Mouse (Mus musculus): ENCODE measurements around the gene Mmab. TPM values are rescaled to one million over a fixed set of nuclear protein-coding genes. Genes with fewer than 3 reads are reported as not detected.

The Mmab gene
- polyA plus RNA-seq, 1 experiment: 13.5 TPM

- no peaks in the 10 kb centered on the region for H3K4me1 ChIP-seq (replicated peaks; ENCODE audit: control insufficient read depth, insufficient read depth, low read length)
- no peak overlapping the region for H3K27ac ChIP-seq (ENCODE audit: control insufficient read depth, insufficient read depth, low read length)
- H3K4me3 ChIP-seq (ENCODE audit: control insufficient read depth, insufficient read depth, low read length): no peak overlapping the region
- no peak for DNase-seq
- no peaks in the 10 kb centered on the region for H3K27me3 ChIP-seq (ENCODE audit: control insufficient read depth, insufficient read depth, low read length)
- 95% methylated on average over 23 of the region's 23 CpGs for WGBS
- TF ChIP-seq POLR2A (IDR thresholded peaks at IDR 0.05; ENCODE audit: control insufficient read depth, extremely low read depth, insufficient read depth, low read length, poor library complexity) (no peak), CTCF (IDR thresholded peaks at IDR 0.05; ENCODE audit: borderline replicate concordance, control insufficient read depth, extremely low read depth, insufficient read depth, low read length, poor library complexity) (no peak)
- H3K36me3 ChIP-seq (ENCODE audit: control insufficient read depth, insufficient read depth, low read length): peaks cover 93% of the 10 kb centered on the region
These were observed 31.4 kb downstream of the Mmab start for GRCm38 (mm10) chr5:114412361-114412998.

DNA sequence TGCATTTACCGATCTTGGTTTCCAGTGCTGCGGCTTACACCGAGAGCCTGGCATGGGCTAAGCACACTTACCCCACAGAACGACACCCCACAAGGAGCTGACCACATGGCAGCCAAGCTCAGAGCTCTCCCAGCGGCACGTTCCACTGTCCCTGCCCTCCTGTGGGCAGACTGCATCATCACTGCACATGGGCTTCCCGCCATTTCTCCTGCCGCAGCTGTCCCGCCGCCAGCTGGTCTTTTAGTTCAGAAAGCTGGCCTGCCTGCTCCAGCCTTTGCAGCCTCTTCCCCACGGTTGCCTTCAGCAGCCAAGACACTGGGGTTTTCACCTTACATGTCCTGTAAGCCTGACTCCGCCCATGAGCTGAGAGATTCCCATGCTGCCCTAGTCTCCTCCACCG is 33.4 kb downstream of the Mmab start:
- TF ChIP-seq POLR2A (IDR thresholded peaks at IDR 0.05; ENCODE audit: control insufficient read depth, extremely low read depth, insufficient read depth, low read length, poor library complexity): no peak
- no peak for TF ChIP-seq CTCF (IDR thresholded peaks at IDR 0.05; ENCODE audit: borderline replicate concordance, control insufficient read depth, extremely low read depth, insufficient read depth, low read length, poor library complexity)
- Histone ChIP-seq H3K36me3 (ENCODE audit: control insufficient read depth, insufficient read depth, low read length) (peaks cover 94% of the 10 kb centered on the region), H3K27me3 (ENCODE audit: control insufficient read depth, insufficient read depth, low read length) (no peaks in the 10 kb centered on the region), H3K27ac (ENCODE audit: control insufficient read depth, insufficient read depth, low read length) (no peak overlapping the region), H3K4me3 (ENCODE audit: control insufficient read depth, insufficient read depth, low read length) (no peak overlapping the region), H3K4me1 (replicated peaks; ENCODE audit: control insufficient read depth, insufficient read depth, low read length) (no peaks in the 10 kb centered on the region)
- 96% methylated on average over 13 of the region's 13 CpGs for WGBS
- DNase-seq: no peak

DNA sequence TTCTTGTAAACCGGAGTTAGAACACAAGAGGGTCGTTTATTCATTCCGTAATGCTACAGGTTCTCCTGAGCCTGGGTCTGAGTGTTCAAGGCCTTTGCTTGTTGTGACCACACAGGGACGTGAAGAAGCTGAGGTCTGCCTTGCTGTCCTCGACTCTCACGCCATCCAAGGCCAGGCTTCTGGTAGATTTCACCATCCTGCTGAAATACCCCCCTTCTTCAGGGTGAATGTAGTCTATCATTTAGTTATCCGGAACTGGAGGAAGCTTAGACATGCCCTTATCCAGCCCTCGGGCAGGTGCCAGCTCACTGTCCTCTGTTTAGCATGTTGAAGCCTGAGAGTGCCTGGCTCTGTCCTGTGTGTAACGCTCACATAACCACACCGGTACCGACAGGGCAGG is 35.0 kb downstream of the Mmab start:
- no peak for DNase-seq
- no peaks in the 10 kb centered on the region for H3K27me3 ChIP-seq (ENCODE audit: control insufficient read depth, insufficient read depth, low read length)
- no peaks in the 10 kb centered on the region for H3K4me1 ChIP-seq (replicated peaks; ENCODE audit: control insufficient read depth, insufficient read depth, low read length)
- no peak for TF ChIP-seq CTCF (IDR thresholded peaks at IDR 0.05; ENCODE audit: borderline replicate concordance, control insufficient read depth, extremely low read depth, insufficient read depth, low read length, poor library complexity)
- WGBS: 97% methylated on average over 11 of the region's 11 CpGs
- no peak overlapping the region for H3K4me3 ChIP-seq (ENCODE audit: control insufficient read depth, insufficient read depth, low read length)
- no peak overlapping the region for H3K27ac ChIP-seq (ENCODE audit: control insufficient read depth, insufficient read depth, low read length)
- H3K36me3 ChIP-seq (ENCODE audit: control insufficient read depth, insufficient read depth, low read length): peaks cover 95% of the 10 kb centered on the region

GRCm38 (mm10) chr5:114407810-114408209 is 36.0 kb downstream of the Mmab start:
- DNase-seq: no peak

DNA sequence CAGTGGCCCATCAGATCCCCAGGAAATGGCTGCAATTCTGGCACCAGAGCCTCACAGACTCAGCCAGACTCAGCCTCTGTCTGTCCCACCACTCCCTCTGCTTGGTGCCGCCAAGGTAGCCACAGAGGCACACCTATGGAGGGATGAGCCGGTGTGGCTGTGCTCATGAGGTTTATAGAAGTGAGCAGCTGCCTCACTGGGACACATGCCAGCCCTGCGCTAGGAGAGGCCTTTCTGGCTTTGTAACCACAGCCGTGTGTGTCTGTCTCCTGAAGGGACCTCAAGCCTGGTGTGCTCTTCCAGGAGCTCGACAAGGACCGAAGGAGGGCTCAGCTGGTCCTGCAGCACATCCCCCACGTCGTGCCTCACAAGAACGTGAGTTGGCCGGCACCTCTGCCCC is 36.6 kb downstream of the Mmab start:
- H3K36me3 ChIP-seq (ENCODE audit: control insufficient read depth, insufficient read depth, low read length): peaks cover 93% of the 10 kb centered on the region
- no peaks in the 10 kb centered on the region for H3K4me1 ChIP-seq (replicated peaks; ENCODE audit: control insufficient read depth, insufficient read depth, low read length)
- H3K27ac ChIP-seq (ENCODE audit: control insufficient read depth, insufficient read depth, low read length): no peak overlapping the region
- H3K4me3 ChIP-seq (ENCODE audit: control insufficient read depth, insufficient read depth, low read length): no peak overlapping the region
- no peak for TF ChIP-seq POLR2A (IDR thresholded peaks at IDR 0.05; ENCODE audit: control insufficient read depth, extremely low read depth, insufficient read depth, low read length, poor library complexity)
- TF ChIP-seq CTCF (IDR thresholded peaks at IDR 0.05; ENCODE audit: borderline replicate concordance, control insufficient read depth, extremely low read depth, insufficient read depth, low read length, poor library complexity): no peak
- 73% methylated on average over 10 of the region's 10 CpGs for WGBS
- no peak for DNase-seq
- H3K27me3 ChIP-seq (ENCODE audit: control insufficient read depth, insufficient read depth, low read length): no peaks in the 10 kb centered on the region

More at GRCm38 (mm10) chr5:114407810-114408209, 36.0 kb downstream of the Mmab start:
- H3K36me3 ChIP-seq (ENCODE audit: control insufficient read depth, insufficient read depth, low read length): peaks cover 93% of the 10 kb centered on the region
- no peak overlapping the region for H3K4me3 ChIP-seq (ENCODE audit: control insufficient read depth, insufficient read depth, low read length)
- 97% methylated on average over 9 of the region's 9 CpGs for WGBS
- H3K27ac ChIP-seq (ENCODE audit: control insufficient read depth, insufficient read depth, low read length): no peak overlapping the region
- no peaks in the 10 kb centered on the region for H3K4me1 ChIP-seq (replicated peaks; ENCODE audit: control insufficient read depth, insufficient read depth, low read length)
- H3K27me3 ChIP-seq (ENCODE audit: control insufficient read depth, insufficient read depth, low read length): no peaks in the 10 kb centered on the region
- TF ChIP-seq POLR2A (IDR thresholded peaks at IDR 0.05; ENCODE audit: control insufficient read depth, extremely low read depth, insufficient read depth, low read length, poor library complexity) (no peak), CTCF (IDR thresholded peaks at IDR 0.05; ENCODE audit: borderline replicate concordance, control insufficient read depth, extremely low read depth, insufficient read depth, low read length, poor library complexity) (no peak)

DNA sequence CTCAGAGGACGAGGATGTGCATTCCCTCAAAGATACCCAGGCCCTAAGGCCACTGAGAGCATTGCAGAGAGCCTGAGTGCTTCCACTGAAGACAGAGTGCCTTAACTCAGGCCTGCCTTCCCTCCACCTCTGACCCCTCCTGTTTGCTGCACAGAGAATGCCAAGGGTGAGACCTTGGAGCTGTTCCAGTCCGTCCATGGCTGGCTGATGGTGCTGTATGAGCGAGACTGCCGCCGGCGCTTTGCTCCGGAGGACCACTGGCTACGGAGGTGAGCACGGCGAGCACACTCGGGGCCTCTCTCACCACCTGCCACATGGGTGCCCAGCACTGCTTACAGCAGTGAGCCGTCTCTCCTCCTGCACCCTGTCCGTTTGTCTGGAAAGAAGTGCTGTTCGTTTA is 37.3 kb downstream of the Mmab start:
- Histone ChIP-seq H3K27me3 (ENCODE audit: control insufficient read depth, insufficient read depth, low read length) (no peaks in the 10 kb centered on the region), H3K4me1 (replicated peaks; ENCODE audit: control insufficient read depth, insufficient read depth, low read length) (no peaks in the 10 kb centered on the region), H3K4me3 (ENCODE audit: control insufficient read depth, insufficient read depth, low read length) (no peak overlapping the region), H3K36me3 (ENCODE audit: control insufficient read depth, insufficient read depth, low read length) (peaks cover 92% of the 10 kb centered on the region), H3K27ac (ENCODE audit: control insufficient read depth, insufficient read depth, low read length) (no peak overlapping the region)
- 89% methylated on average over 14 of the region's 14 CpGs for WGBS
- TF ChIP-seq CTCF (IDR thresholded peaks at IDR 0.05; ENCODE audit: borderline replicate concordance, control insufficient read depth, extremely low read depth, insufficient read depth, low read length, poor library complexity) (no peak), POLR2A (IDR thresholded peaks at IDR 0.05; ENCODE audit: control insufficient read depth, extremely low read depth, insufficient read depth, low read length, poor library complexity) (no peak)
- no peak for DNase-seq

- no peaks in the 10 kb centered on the region for H3K4me1 ChIP-seq (replicated peaks; ENCODE audit: control insufficient read depth, insufficient read depth, low read length)
- H3K27ac ChIP-seq (ENCODE audit: control insufficient read depth, insufficient read depth, low read length): no peak overlapping the region
- peaks cover 46% of the 10 kb centered on the region for H3K36me3 ChIP-seq (ENCODE audit: control insufficient read depth, insufficient read depth, low read length)
- H3K4me3 ChIP-seq (ENCODE audit: control insufficient read depth, insufficient read depth, low read length): no peak overlapping the region
- WGBS: 96% methylated on average over 9 of the region's 9 CpGs
- no peaks in the 10 kb centered on the region for H3K27me3 ChIP-seq (ENCODE audit: control insufficient read depth, insufficient read depth, low read length)
- no peak for DNase-seq
- no peak for TF ChIP-seq POLR2A (IDR thresholded peaks at IDR 0.05; ENCODE audit: control insufficient read depth, extremely low read depth, insufficient read depth, low read length, poor library complexity)
- no peak for TF ChIP-seq CTCF (IDR thresholded peaks at IDR 0.05; ENCODE audit: borderline replicate concordance, control insufficient read depth, extremely low read depth, insufficient read depth, low read length, poor library complexity)
These were observed 50.7 kb downstream of the Mmab start for GRCm38 (mm10) chr5:114393169-114393568.
